Mouse (Mus musculus) ES-Bruce4 (cell line): ENCODE data around the gene Tbc1d10c.

Experiments
- CTCF ChIP-seq: IDR thresholded peaks from one replicate; pipeline ENCODE4 v1.8.1; 2011; ENCODE audit warnings: low read depth, low read length
- EP300 ChIP-seq: IDR thresholded peaks from 2 replicates; pipeline ENCODE4 v1.6.1; 2011; ENCODE audit warnings: low read depth, low read length; ENCODE audit not compliant: insufficient read depth
- POLR2A ChIP-seq: IDR thresholded peaks from one replicate; pipeline ENCODE4 v1.8.1; 2011; ENCODE audit warnings: low read length; ENCODE audit not compliant: insufficient read depth

DNA sequence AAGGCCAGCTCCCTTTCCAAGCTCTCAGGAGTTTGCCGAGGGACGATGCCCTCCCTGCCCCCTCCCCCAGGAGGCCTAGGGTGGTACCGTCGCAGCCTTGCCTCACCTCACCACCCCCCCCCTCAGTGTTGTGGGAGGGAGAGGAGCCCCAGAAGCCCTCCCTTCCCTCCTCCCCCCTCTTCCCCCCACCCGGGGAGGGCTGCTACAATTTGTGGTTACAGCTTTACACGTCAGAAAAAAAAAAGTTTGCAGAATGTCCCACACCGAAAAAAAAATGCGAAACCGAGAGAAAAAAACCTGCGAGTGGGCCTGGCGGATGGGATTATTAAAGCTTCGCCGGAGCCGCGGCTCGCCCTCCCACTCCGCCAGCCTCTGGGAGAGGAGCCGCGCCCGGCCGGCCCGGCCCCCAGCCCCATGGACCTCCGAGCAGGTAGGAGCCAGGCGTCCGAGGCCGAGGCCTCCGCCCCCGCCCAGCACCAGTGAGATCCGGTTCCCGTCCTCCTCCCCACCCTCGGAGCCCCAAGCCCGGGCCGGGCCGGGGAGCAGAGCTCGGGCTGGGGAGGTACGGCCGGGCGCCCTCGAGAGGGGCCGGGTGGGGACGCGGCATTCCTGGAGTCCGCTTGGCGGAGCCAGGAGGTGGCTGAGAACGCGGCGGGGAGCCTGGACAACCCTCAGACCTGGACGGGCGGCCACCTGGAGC is 23.1 kb upstream of the Tbc1d10c start, which contains the start of the genes Clcf1 and AC109138.7:
- TF ChIP-seq POLR2A, result no peak
- no peak for TF ChIP-seq CTCF
- TF ChIP-seq EP300, result no peak
